Mouse (Mus musculus) left cerebral cortex, adult 11 months (tissue): ENCODE measurements around the gene Maged1.
A peak's percentile ranks its signal among the peaks of the same experiment; 100 is the strongest.
"Not testable (repeated sequence)": the region's sequence is repeated elsewhere in the genome, so short reads cannot be mapped to it uniquely, and the experiment has no call there.

Source experiments
- DNase-seq: peaks from one replicate; pipeline ENCODE4 v3.0.0; 2022; ENCODE audit warnings: low spot score

Gene Maged1

DNA sequence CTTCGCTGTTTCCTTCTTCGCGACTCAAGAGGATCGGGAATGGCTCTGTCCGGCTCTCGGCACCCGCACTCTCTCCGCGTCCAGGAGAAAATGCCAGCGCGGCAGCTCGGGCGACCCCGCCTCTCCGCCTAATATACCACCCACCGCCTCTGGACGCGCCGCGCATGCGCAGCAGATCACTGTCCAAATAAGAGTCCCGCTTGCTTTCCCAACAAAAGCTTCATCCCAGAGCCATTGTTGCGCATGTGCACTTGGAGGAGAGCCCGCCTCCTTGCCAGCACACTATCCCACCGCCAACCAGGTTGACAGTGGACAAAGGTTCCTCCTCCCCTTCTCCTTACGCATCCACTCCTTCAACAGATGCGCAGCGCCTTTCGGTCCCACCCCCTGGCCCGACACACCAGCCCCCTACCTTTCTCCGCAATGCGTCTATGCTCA is at the start of gene Maged1:
Gene Maged1 (minus strand): TSS at position 226 of the 438 bp plus-strand sequence.
- DNase-seq = peak; percentile 90

DNA sequence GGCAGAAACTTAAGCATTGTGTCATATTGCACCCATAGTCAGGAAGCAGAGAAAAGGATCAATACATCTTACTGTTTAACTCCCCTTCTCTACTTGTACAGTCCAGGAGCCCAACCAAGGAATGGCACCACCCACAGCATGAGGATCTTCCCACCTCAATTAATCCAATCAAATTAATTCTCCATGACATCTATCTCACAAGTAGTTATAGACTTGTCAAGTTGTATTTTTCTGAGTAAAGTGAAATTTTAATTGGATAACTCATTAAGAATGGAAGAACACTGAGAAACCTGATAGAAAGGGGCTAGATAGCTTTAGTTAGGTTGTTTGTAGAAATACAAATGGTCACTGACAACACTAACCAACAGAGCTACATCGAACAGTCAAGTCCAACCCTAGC is 38.3 kb upstream of the Maged1 start:
- DNase-seq = no peak

DNA sequence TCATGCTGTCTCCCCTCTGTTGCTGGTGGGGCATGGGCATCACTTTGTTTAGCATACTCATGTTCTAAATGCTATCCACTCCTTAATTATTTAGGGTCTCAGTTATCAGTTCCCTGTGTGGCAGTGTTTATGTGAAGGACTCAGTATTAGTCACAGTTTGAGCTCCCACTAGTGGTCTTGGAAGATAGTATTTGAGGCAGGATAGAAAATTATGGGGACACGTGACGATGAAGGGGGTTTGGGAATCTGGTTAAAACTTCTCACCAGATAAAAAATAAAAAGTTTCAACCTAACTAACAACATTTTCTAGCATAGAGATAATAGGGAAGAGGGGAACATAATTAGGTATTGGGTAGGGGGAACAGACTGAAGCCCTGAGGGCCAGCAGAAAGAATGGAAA is 22.8 kb upstream of the Maged1 start:
- DNase-seq = no peak

DNA sequence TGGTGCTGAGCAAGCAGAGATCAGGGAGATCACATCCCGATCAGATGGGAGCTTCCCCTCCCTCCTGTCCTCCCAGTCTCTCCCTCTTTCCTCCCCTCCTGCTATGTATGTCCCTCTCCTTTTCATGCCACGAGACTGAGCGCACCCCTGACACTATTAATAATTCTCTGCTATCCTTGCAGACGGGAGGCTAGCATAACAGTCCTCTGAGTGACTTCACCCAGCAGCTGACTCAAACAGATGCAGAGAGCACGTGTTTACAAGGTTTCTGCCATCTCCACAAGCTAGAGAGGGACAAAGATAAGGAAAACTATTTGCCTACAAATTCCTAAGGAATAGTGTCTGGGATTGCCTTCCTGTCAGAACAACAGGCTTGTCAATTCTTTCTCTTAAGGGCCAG is 20.4 kb upstream of the Maged1 start:
- DNase-seq = no peak

DNA sequence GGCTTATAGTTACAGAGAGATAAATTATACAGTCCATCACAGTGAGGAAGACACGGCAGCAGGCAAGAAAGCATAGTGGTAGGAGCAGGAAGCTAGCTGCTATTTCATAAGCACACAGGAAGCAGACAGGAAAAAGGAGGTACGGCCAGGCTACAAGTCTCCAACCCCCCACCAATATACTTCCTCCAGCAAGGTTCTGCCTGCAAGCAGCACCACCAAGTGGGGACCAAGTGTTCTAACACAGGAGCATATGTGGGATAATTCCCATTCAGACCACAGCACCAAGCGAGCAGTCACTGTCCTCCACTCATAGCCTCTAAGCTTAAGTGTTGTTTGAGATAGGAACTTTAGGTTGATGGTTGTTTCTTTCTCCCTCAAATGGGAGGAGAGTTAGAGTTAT is 6.3 kb upstream of the Maged1 start:
- DNase-seq = no peak

DNA sequence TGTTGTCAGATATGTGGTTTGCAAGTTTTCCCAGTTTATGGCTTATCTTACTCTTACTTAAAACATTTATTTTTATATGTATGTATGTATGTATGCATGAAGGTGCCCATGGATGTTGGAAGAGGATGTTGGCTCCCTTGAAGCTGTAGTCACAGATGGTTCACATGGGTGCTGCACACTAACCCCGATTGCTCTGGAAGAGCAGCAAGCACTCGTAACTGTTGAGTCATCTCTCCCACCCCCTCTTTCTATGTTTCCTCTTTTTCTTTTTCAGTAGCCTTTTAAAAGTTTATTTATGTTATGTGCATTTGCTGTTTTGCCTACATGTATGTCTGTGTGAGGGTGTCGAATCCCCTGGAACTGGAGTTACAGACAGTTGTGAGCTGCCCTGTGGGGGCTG is 4.0 kb upstream of the Maged1 start:
- no peak for DNase-seq

DNA sequence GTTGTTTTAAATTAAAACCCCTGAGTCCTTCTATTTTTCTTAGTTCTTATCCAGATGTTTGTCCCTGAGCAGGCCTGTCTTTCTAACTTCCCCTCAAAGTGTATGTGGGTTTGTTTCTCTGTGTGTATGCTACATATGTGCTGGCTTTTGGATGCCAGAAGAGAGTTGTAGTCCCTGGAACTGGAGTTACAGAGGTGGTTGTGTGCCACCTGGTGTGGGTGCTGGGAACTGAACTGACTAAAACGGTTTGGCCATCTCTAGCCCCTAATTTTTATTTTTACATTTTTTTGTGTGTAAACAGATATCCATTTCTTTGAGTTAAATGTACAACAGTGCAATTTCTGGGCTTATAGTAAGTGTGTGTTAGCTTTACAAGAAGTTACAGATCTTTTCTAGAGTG is 3.0 kb upstream of the Maged1 start:
- DNase-seq = no peak

DNA sequence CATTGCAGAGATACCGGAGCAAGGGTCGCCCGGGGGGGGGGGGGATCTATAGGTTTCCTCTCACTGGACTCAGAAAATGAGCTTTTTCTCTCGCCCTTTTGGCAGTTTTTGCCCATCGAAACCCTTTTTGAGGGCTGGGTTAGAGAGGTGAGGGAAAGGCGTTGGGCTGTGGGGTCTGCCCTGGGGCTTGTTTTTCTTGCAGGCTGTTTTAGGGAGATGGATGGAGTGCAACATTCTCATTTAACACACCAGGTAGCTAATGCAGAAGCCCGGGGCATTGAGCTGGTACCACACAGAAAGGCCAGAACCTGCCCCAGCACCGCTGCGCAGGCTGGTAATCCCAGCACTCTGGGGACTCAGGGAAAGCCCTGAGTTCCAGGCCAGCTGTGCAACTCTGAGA is 593 bp upstream of the Maged1 start:
- DNase-seq = no peak

DNA sequence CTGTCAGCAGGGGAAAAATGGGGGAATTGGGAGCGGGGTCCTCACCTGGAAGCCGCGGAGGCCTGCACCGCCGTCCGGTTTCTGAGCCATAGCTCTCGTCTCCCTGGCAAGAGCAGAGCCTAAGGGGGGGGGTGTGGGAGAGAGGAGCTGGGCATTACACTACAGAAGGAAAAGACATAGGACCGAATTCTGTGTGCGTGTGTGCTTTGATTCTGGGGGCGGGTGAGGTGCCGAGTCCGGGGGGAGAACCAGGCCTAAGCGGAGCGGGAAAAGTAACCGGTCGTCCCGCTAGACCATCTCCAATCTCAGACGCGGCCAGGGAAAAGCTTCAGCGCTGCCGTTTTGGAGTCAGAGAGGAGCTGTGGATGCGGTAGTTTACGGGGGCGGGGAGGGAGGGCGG is 737 bp downstream of the Maged1 start:
- DNase-seq = no peak

DNA sequence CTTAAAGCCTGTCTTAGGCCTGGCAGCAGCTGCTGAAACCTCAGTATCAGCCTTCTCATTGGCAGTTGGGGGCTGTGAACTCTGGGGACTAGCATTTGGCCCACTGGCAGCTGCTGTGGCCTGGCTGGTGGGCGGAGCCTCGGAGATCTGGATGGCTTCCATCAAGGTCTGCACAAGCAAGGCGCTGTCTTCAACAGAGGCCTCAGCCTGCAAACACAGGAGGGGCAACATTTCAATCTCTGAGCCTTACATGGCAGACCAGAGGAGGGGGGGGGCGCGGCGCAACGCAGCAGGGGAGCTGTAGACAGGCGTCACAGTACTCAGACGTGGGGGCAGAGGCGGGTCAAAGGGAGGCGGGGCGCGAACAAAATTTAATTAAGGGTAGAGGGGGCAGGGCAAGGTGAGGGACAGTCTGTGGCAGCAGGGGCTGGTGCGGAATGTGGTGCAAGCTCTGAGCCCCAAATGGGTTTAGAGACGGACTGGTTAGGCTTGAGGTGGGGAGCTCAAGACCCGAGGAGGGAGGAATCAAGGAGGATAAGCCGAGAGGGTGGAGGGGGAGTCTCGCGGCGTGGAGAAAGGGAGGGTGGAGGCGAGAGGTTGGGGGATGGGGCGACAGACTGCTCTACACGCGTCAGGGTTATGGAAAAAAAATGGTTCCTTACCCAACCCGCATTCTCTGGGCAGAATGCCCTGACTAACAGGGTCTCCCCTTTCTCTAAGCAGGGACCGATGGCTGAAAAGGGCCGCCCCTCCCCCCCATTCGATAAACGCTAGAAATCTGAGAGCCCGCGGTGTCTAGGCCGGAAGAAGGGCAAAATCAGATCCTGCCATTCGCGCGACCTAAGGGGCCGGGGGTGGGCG is 1.4 kb downstream of the Maged1 start:
- DNase-seq = no peak

DNA sequence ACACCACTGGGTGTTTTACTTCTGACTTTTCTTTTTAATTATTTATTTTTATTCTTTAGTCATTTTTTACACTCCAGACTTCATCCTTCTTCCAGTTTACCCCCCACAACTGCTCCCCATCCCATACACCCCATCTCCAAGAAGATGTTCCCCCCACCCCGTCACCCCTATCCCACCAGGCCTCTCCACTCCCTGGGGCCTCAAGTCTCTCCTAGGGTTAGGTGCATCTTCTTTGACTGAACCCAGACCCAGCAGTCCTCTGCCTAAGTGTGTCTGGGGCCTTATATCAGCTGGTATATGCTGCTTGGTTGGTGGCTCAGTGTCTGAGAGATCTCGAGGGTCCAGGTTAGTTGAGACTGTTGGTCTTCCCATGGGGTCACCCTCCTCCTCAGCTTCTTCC is 7.6 kb downstream of the Maged1 start:
- DNase-seq = no peak

DNA sequence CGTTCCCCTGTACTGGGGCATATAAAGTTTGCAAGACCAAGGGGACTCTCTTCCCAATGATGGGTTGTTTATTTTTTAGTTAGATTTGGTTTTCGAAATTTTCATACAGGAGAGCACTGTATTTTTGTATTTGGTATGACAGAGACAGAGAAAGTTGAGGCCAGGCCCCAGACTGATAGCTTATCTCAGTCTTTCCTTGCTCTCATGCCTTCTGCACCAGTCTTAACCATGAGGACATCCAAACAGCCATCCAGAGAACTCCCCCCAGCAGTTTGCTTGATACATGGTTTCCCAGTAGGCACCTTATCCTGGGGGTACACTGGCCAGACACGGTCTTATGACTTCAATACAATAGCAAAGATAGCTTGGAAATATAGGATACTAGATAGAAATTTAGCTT is 11.6 kb downstream of the Maged1 start:
- DNase-seq = no peak

DNA sequence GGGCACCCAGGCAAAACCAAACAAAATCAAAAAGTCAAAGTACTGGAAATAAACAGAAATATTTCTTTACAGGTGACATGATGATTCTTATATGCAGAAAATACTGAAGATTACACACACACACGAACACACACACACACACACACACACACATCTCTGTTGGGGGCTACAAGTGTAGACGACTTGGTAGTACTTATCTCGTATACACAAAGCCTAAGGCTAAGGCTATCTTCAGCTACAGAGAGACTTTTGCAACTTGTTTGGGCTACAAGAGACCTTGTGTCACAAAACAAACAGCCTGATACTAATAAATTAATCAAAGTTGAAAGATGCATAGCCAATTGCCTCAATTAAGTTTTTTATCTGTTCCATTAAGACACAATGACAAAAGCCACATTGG is 19.8 kb downstream of the Maged1 start:
- DNase-seq = no peak

DNA sequence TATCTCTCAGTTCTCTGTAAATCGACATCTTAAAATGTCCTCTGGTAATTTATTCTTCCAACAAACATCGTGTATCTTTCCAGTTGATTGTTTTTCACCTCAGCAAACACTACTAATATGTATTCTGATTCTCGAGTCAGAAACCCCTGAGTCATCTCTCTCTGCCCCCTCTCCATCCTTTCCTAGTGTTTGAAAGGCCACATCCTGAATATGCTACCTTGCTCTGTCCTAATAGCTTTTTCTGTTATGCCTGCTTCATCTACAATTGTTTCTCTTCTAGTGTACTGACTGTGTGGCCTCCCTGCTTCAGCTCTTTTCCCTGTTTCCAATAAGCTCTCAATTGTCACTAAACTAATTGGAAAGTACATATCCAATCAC is 33.5 kb downstream of the Maged1 start:
- DNase-seq = no peak

DNA sequence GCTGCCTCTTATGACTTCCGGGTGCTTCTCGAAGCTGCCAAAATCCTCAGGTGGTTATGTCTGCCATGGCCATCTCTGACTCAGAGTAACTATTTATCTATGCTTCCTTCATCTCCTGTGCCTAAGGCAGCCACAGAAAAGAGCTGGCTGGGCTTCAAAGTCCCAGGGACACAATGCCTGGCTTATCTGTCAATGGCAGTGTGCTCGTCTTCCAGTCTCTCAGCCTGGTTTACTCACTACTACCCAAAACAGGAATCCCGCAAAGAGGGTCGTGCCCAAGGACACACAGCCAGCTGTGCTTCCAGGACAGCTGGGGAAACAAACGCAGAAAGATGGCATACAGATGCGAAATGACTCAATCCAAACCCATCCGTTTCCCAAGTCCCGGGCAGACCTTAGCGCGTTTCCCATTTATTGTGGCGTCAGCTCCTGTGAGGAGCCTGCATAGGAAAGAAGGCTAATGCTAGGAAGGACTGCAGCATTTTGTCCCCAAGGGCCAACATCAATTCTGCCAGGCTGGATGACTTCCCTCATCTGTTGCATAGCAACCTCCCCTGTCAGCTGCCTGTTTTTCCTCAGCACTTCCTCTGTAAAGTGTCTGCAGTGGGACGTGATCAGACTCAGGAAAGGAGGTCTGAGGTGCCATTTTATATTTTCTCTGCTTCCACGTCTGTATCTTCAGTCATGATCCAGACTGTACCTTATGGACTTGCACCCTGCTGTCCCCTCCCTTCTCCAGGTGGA is 34.1 kb downstream of the Maged1 start:
- DNase-seq = not testable (repeated sequence)

DNA sequence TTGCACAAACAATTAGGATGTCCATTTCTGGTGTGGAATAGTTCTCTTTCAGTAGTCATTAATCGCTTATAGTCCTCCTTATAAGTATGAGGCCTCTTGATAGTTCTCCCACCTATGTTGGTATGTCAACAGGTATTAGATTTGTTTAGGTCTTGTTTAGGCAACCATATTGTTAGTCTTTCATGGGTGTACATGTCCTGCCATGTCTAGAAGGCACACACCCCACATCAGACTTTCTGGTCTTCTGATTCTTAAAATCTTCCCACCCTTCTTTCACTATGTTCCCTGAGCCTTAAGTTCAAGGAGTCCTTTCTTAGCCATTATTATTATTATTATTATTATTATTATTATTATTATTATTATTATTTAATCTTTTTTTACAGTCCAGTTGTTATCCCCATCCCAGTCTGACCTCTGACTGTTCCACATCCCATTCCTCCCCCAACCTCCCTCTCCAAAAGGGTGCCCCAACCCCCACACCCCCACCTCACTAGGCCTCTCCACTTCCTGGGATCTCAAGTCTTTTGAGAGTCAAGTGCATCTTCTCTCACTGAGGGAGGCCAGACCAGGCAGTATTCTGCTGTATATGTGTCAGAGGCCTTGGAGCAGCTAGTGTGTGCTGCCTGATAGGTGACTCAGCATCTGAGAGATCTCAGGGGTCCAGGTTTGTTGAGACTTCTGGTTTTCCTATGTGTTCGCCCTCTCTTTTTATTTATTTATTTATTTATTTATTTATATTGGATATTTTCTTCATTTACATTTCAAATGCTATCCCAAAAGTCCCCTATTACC is 55.7 kb downstream of the Maged1 start:
- DNase-seq = no peak
